Mouse (Mus musculus) ES-E14 (cell line): ENCODE measurements around the gene Gm10160.

Experiments used
- CHD2 ChIP-seq: IDR thresholded peaks from 2 replicates; pipeline ENCODE4 v1.6.1; 2014; ENCODE audit warnings: mild to moderate bottlenecking, low read depth, low read length, inconsistent platforms
- HCFC1 ChIP-seq: IDR thresholded peaks from 2 replicates; pipeline ENCODE4 v1.6.1; 2012; ENCODE audit warnings: low read length, inconsistent platforms, borderline replicate concordance; ENCODE audit not compliant: insufficient read depth
- MAFK ChIP-seq: IDR thresholded peaks from 2 replicates; pipeline ENCODE4 v1.6.1; 2014; ENCODE audit warnings: mild to moderate bottlenecking, low read depth, low read length, inconsistent platforms; ENCODE audit not compliant: insufficient read depth
- ZC3H11A ChIP-seq: IDR thresholded peaks from 2 replicates; pipeline ENCODE4 v1.6.1; 2012; ENCODE audit warnings: low read depth, mild to moderate bottlenecking, inconsistent platforms, low read length, borderline replicate concordance
- ZNF384 ChIP-seq: IDR thresholded peaks from 2 replicates; pipeline ENCODE4 v1.6.1; 2012; ENCODE audit warnings: low read depth, low read length, inconsistent platforms

- TF ChIP-seq ZNF384 (no peak), MAFK (no peak), ZC3H11A (no peak), CHD2 (no peak), HCFC1 (no peak)
These were observed 30.7 kb downstream of the Gm10160 start for GRCm38 (mm10) chr7:81824906-81825305.
